Mouse (Mus musculus): ENCODE measurements at regions not wholly inside any gene's neighbourhood (a gene's known extent, or its start where the extent isn't known, plus 50 kb on each side); places are given as distances from the start of the nearest gene placed in this dataset.

- DNase-seq: peak in 1 of 2 experiments; percentile 1
These were observed 438.2 kb upstream of the Map3k7 start for GRCm38 (mm10) chr4:31525638-31526207.

GRCm38 (mm10) chr4:31536811-31537210 lies 427.1 kb upstream of the Map3k7 start:
- DNase-seq: no peak

GRCm38 (mm10) chr4:31553780-31554394 lies 410.0 kb upstream of the Map3k7 start:
- DNase-seq: no peak

GRCm38 (mm10) chr4:31555077-31555476 lies 408.8 kb upstream of the Map3k7 start:
- no peak for DNase-seq

- no peak for DNase-seq
These were observed 406.6 kb upstream of the Map3k7 start for GRCm38 (mm10) chr4:31557261-31557660.

- DNase-seq: no peak
These were observed 403.6 kb upstream of the Map3k7 start for GRCm38 (mm10) chr4:31560305-31560704.

GRCm38 (mm10) chr4:31561183-31561582 lies 402.7 kb upstream of the Map3k7 start:
- no peak for DNase-seq

GRCm38 (mm10) chr4:31561823-31562222 lies 402.1 kb upstream of the Map3k7 start:
- no peak for DNase-seq

GRCm38 (mm10) chr4:31566158-31566557 lies 397.7 kb upstream of the Map3k7 start:
- no peak for DNase-seq

GRCm38 (mm10) chr4:31566834-31567233 lies 397.1 kb upstream of the Map3k7 start:
- DNase-seq: no peak

GRCm38 (mm10) chr4:31569687-31570086 lies 394.2 kb upstream of the Map3k7 start:
- DNase-seq: no peak

GRCm38 (mm10) chr4:31576982-31577579 lies 386.8 kb upstream of the Map3k7 start:
- DNase-seq: no peak

GRCm38 (mm10) chr4:31583495-31583894 lies 380.4 kb upstream of the Map3k7 start:
- DNase-seq: no peak

- no peak for DNase-seq
These were observed 379.7 kb upstream of the Map3k7 start for GRCm38 (mm10) chr4:31584171-31584570.

- no peak for DNase-seq
These were observed 369.8 kb upstream of the Map3k7 start for GRCm38 (mm10) chr4:31594089-31594488.

- DNase-seq: no peak
These were observed 362.4 kb upstream of the Map3k7 start for GRCm38 (mm10) chr4:31601536-31601935.

GRCm38 (mm10) chr4:31603776-31604175 lies 360.1 kb upstream of the Map3k7 start:
- DNase-seq: no peak

- DNase-seq: no peak
These were observed 355.1 kb upstream of the Map3k7 start for GRCm38 (mm10) chr4:31608811-31609210.

GRCm38 (mm10) chr4:31609559-31609958 lies 354.3 kb upstream of the Map3k7 start:
- no peak for DNase-seq

- no peak for DNase-seq
These were observed 351.6 kb upstream of the Map3k7 start for GRCm38 (mm10) chr4:31612147-31612824.

- DNase-seq: no peak
These were observed 350.9 kb upstream of the Map3k7 start for GRCm38 (mm10) chr4:31612825-31613514.

GRCm38 (mm10) chr4:31617572-31617971 lies 346.3 kb upstream of the Map3k7 start:
- DNase-seq: no peak

GRCm38 (mm10) chr4:31618026-31618425 lies 345.9 kb upstream of the Map3k7 start:
- no peak for DNase-seq
